Mouse (Mus musculus) CH12.LX (cell line): ENCODE measurements at regions not wholly inside any gene's neighbourhood (a gene's known extent, or its start where the extent isn't known, plus 50 kb on each side); places are given as distances from the start of the nearest gene placed in this dataset.

Experiments used
- DNase-seq: peaks from one replicate; pipeline ENCODE4 v3.0.0-alpha.2; 2013; ENCODE audit errors: extremely low read depth
- H3K27ac ChIP-seq: 2 replicates; pipeline ENCODE4 v1.5.1; 2012; ENCODE audit warnings: low read depth, mild to moderate bottlenecking, control low read depth, moderate library complexity; ENCODE audit not compliant: insufficient read depth
- H3K27me3 ChIP-seq: replicated peaks from 2 replicates; pipeline ENCODE3; 2012; ENCODE audit warnings: inconsistent platforms
- H3K36me3 ChIP-seq, 2 experiments: replicated peaks in 1 of 2; 2 replicates each; pipeline versions ENCODE3 to v1.6.1; 2012; ENCODE audit warnings: inconsistent platforms in 1 of 2, low read length in 1 of 2, mild to moderate bottlenecking in 1 of 2, mixed read lengths in 1 of 2, moderate library complexity in 1 of 2; ENCODE audit not compliant: control insufficient read depth in 1 of 2, insufficient read depth in 1 of 2
- H3K4me1 ChIP-seq, 2 experiments: 2 replicates each; pipeline ENCODE4 v1.6.1; 2012; ENCODE audit warnings: inconsistent platforms in 1 of 2, moderate library complexity in 1 of 2; ENCODE audit not compliant: insufficient read depth in 2 of 2, control insufficient read depth in 1 of 2
- H3K4me2 ChIP-seq: 2 replicates; pipeline ENCODE4 v1.6.1; 2012; ENCODE audit warnings: low read depth, mild to moderate bottlenecking, control low read depth; ENCODE audit not compliant: poor library complexity, insufficient read depth, severe bottlenecking
- H3K4me3 ChIP-seq, 3 experiments: fragments of 150-350 bp in 1 of 3; sonication (generic) in 1 of 3; replicated peaks in 1 of 3; 2 replicates each; pipeline versions ENCODE3 to v1.5.1; 2011 to 2012; ENCODE audit warnings: low read depth in 2 of 3, low read length in 2 of 3, mild to moderate bottlenecking in 2 of 3, moderate library complexity in 2 of 3, control low read depth in 1 of 3, improper control_type of control experiment in 1 of 3, inconsistent platforms in 1 of 3, mixed read lengths in 1 of 3; ENCODE audit not compliant: poor library complexity in 1 of 3
- H3K79me2 ChIP-seq: replicated peaks from 2 replicates; pipeline ENCODE4 v1.6.1; 2012; ENCODE audit warnings: mild to moderate bottlenecking, moderate library complexity; ENCODE audit not compliant: control insufficient read depth, poor library complexity, insufficient read depth, severe bottlenecking; ENCODE audit errors: extremely low read depth
- H3K9ac ChIP-seq: 2 replicates; pipeline ENCODE4 v1.6.1; 2012; ENCODE audit warnings: low read depth, mild to moderate bottlenecking, control low read depth, moderate library complexity; ENCODE audit not compliant: insufficient read depth
- H3K9me3 ChIP-seq: replicated peaks from 2 replicates; pipeline ENCODE3; 2012; ENCODE audit warnings: low read length, inconsistent platforms, mixed read lengths
- CHD1 ChIP-seq: IDR thresholded peaks from 2 replicates; pipeline ENCODE4 v1.6.1; 2012; ENCODE audit warnings: low read depth, low read length, improper control_type of control experiment, inconsistent platforms
- E2F4 ChIP-seq: IDR thresholded peaks from 2 replicates; pipeline ENCODE4 v1.6.1; 2011; ENCODE audit warnings: low read depth, low read length, improper control_type of control experiment; ENCODE audit not compliant: insufficient replicate concordance
- ELF1 ChIP-seq: IDR thresholded peaks from 2 replicates; pipeline ENCODE4 v1.6.1; 2014; ENCODE audit warnings: low read depth, mild to moderate bottlenecking, inconsistent platforms, low read length, improper control_type of control experiment
- EP300 ChIP-seq: IDR thresholded peaks from 2 replicates; pipeline ENCODE4 v1.6.1; 2011; ENCODE audit warnings: low read length, improper control_type of control experiment
- IRF4 ChIP-seq: IDR thresholded peaks from 2 replicates; pipeline ENCODE4 v1.6.1; 2014; ENCODE audit warnings: low read depth, mild to moderate bottlenecking, inconsistent platforms, low read length, improper control_type of control experiment
- JUN ChIP-seq: IDR thresholded peaks from 2 replicates; pipeline ENCODE4 v1.6.1; 2011; ENCODE audit warnings: low read depth, mild to moderate bottlenecking, low read length, improper control_type of control experiment, moderate library complexity; ENCODE audit not compliant: insufficient read depth
- KAT2A ChIP-seq: IDR thresholded peaks from 2 replicates; pipeline ENCODE4 v1.6.1; 2012; ENCODE audit warnings: low read length, improper control_type of control experiment, inconsistent platforms; ENCODE audit not compliant: insufficient replicate concordance
- MAX ChIP-seq: IDR thresholded peaks from 2 replicates; pipeline ENCODE4 v1.6.1; 2011; ENCODE audit warnings: low read length, improper control_type of control experiment
- MAZ ChIP-seq: IDR thresholded peaks from 2 replicates; pipeline ENCODE4 v1.6.1; 2012; ENCODE audit warnings: low read depth, mild to moderate bottlenecking, inconsistent platforms, low read length, improper control_type of control experiment, moderate library complexity
- MEF2A ChIP-seq: IDR thresholded peaks from 2 replicates; pipeline ENCODE4 v1.6.1; 2014; ENCODE audit warnings: low read depth, mild to moderate bottlenecking, inconsistent platforms, low read length, improper control_type of control experiment, borderline replicate concordance
- MXI1 ChIP-seq: IDR thresholded peaks from 2 replicates; pipeline ENCODE4 v1.6.1; 2011; ENCODE audit warnings: mild to moderate bottlenecking, low read depth, low read length, improper control_type of control experiment
- NELFE ChIP-seq: IDR thresholded peaks from 2 replicates; pipeline ENCODE4 v1.6.1; 2011; ENCODE audit warnings: low read depth, low read length, improper control_type of control experiment
- NRF1 ChIP-seq: IDR thresholded peaks from 2 replicates; pipeline ENCODE4 v1.6.1; 2014; ENCODE audit warnings: low read depth, mild to moderate bottlenecking, inconsistent platforms, low read length, improper control_type of control experiment, moderate library complexity
- POLR2AphosphoS2 ChIP-seq: IDR thresholded peaks from 2 replicates; pipeline ENCODE4 v1.6.1; 2011; ENCODE audit warnings: low read depth, low read length, improper control_type of control experiment
- RCOR1 ChIP-seq: conservative IDR thresholded peaks from 2 replicates; pipeline ENCODE4 v1.6.1; 2012; ENCODE audit warnings: low read depth, mild to moderate bottlenecking, inconsistent platforms, low read length, improper control_type of control experiment
- SMC3 ChIP-seq: IDR thresholded peaks from 2 replicates; pipeline ENCODE4 v1.6.1; 2011; ENCODE audit warnings: low read depth, low read length, improper control_type of control experiment
- TBP ChIP-seq: conservative IDR thresholded peaks from 2 replicates; pipeline ENCODE4 v1.6.1; 2011; ENCODE audit warnings: low read depth, low read length, improper control_type of control experiment
- USF1 ChIP-seq: IDR thresholded peaks from 2 replicates; pipeline ENCODE4 v1.6.1; 2014; ENCODE audit warnings: low read depth, mild to moderate bottlenecking, inconsistent platforms, low read length, improper control_type of control experiment
- USF2 ChIP-seq: conservative IDR thresholded peaks from 2 replicates; pipeline ENCODE4 v1.6.1; 2011; ENCODE audit warnings: low read depth, low read length, improper control_type of control experiment
- ZC3H11A ChIP-seq: IDR thresholded peaks from 2 replicates; pipeline ENCODE4 v1.6.1; 2012; ENCODE audit warnings: low read depth, mild to moderate bottlenecking, inconsistent platforms, low read length, improper control_type of control experiment
- ZKSCAN1 ChIP-seq: IDR thresholded peaks from 2 replicates; pipeline ENCODE4 v1.6.1; 2012; ENCODE audit warnings: low read depth, inconsistent platforms, low read length, improper control_type of control experiment, borderline replicate concordance
- ZNF384 ChIP-seq: IDR thresholded peaks from 2 replicates; pipeline ENCODE4 v1.6.1; 2012; ENCODE audit warnings: low read depth, low read length, improper control_type of control experiment, inconsistent platforms
- dilution Hi-C: fragments of 300-500 bp; cut with MboI; formaldehyde crosslinking; loops from 2 replicates; pipeline ENCODE4 v1.14.3; 2020; ENCODE audit warnings: low sequenced_read_pairs; ENCODE audit not compliant: extremely low pct_unique_long_range_greater_than_20kb, extremely low pct_ligation_motif_present
- in situ Hi-C: fragments of 300-500 bp; cut with MboI; formaldehyde crosslinking; loops from 3 replicates; pipeline ENCODE4 v1.14.3; 2019; ENCODE audit warnings: low sequenced_read_pairs, low pct_ligation_motif_present, low pct_unique_long_range_greater_than_20kb, mixed read lengths

- Histone ChIP-seq H3K79me2 (no peaks in the 10 kb centered on the region), H3K27me3 (no peaks in the 10 kb centered on the region), H3K9ac (no peak overlapping the region), H3K4me1 (no peaks in the 10 kb centered on the region), H3K4me2 (no peak overlapping the region), H3K36me3 (no peaks in the 10 kb centered on the region), H3K9me3 (no peaks in the 10 kb centered on the region), H3K27ac (no peak overlapping the region), H3K4me3 (no peak overlapping the region)
- TF ChIP-seq POLR2AphosphoS2 = no peak
- no peak for TF ChIP-seq RCOR1
- no peak for TF ChIP-seq ZKSCAN1
- no peak for TF ChIP-seq MXI1
- TF ChIP-seq USF2 = no peak
- no peak for TF ChIP-seq ZNF384
- TF ChIP-seq USF1 = no peak
- no peak for TF ChIP-seq MAZ
- TF ChIP-seq NRF1 = no peak
- no peak for TF ChIP-seq ELF1
- TF ChIP-seq ZC3H11A = no peak
- no peak for TF ChIP-seq SMC3
- no peak for TF ChIP-seq NELFE
- no peak for TF ChIP-seq CHD1
- dilution Hi-C loops = no loop called here
- DNase-seq = no peak
- in situ Hi-C loops = no loop called here
Measured at GRCm38 (mm10) chr3:147334301-147334700, 482.1 kb downstream of the Ttll7 start.

DNA sequence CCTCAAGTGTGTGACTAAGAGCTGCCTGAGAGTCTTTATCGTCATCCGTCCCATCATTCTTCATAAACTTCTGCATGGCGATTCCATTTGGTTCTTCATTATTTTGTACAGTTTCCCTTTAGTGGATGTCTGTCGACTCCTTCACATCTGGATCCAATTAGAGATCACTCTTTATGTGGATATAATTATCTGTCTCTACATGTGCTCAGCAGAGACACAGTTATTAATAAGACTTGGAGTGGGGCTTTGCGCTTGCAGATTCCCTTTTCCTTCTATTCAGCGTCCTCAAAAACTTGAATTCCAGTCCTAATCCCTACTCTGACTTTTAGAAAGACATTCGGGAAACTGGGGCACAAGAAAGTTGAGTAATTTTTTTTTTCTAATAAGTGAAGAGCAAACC lies 483.1 kb downstream of the Ttll7 start:
- no peak overlapping the region for H3K27ac ChIP-seq
- no peak overlapping the region for H3K9ac ChIP-seq
- no peak overlapping the region for H3K4me3 ChIP-seq
- no peaks in the 10 kb centered on the region for H3K36me3 ChIP-seq
- in situ Hi-C loops (no loop called here), dilution Hi-C loops (no loop called here)
- no peak for DNase-seq
- H3K79me2 ChIP-seq = no peaks in the 10 kb centered on the region
- no peaks in the 10 kb centered on the region for H3K4me1 ChIP-seq
- no peaks in the 10 kb centered on the region for H3K9me3 ChIP-seq
- TF ChIP-seq USF2 = no peak
- no peak for TF ChIP-seq MAX
- no peak for TF ChIP-seq TBP
- TF ChIP-seq IRF4 = no peak
- no peak for TF ChIP-seq JUN
- no peak for TF ChIP-seq MEF2A
- TF ChIP-seq KAT2A = no peak
- TF ChIP-seq E2F4 = no peak
- no peak for TF ChIP-seq CHD1
- no peak for TF ChIP-seq EP300
- no peak overlapping the region for H3K4me2 ChIP-seq
- H3K27me3 ChIP-seq = no peaks in the 10 kb centered on the region
